Mouse (Mus musculus) E14TG2a.4 (cell line): ENCODE data around the gene Vps54.
"Not testable (repeated sequence)": the region's sequence is repeated elsewhere in the genome, so short reads cannot be mapped to it uniquely, and the experiment has no call there.

Source experiments
- CTCF ChIP-seq: conservative IDR thresholded peaks from 2 replicates; pipeline ENCODE4 v1.5.1; 2014; ENCODE audit warnings: low read length
- POU5F1 ChIP-seq: IDR thresholded peaks from 2 replicates; pipeline ENCODE4 v1.6.1; 2014; ENCODE audit warnings: low read length, borderline replicate concordance

- TF ChIP-seq CTCF, POU5F1: not testable (repeated sequence)
These were observed 19.5 kb downstream of the Vps54 start for GRCm38 (mm10) chr11:21258611-21259010.
